Mouse (Mus musculus) midbrain, postnatal 0 days (tissue): ENCODE measurements around the gene Fabp2. TPM values are rescaled to one million over a fixed set of nuclear protein-coding genes. Genes with fewer than 3 reads are reported as not detected.

Source experiments
- ATAC-seq: fragments of 200-750 bp; cut with Nextera tagmentation; 2 replicates; pipeline ENCODE4 v1.8.0; 2017; ENCODE audit warnings: moderate number of reproducible peaks, mild to moderate bottlenecking, moderate TSS enrichment, moderate library complexity; ENCODE audit not compliant: low FRiP score
- DNase-seq: peaks from one replicate; pipeline ENCODE4 v3.0.0-alpha.2; 2015; ENCODE audit warnings: low spot score
- H3K27ac ChIP-seq: fragments of 300-500 bp; sonication (generic); 2 replicates; pipeline ENCODE4 v1.5.1; 2014; ENCODE audit warnings: low read depth, mild to moderate bottlenecking, low read length, mixed read lengths
- H3K27me3 ChIP-seq: fragments of 300-500 bp; sonication (generic); 2 replicates; pipeline ENCODE4 v1.6.1; 2014; ENCODE audit warnings: low read length, control low read depth, mixed read lengths; ENCODE audit not compliant: insufficient read depth
- H3K36me3 ChIP-seq: fragments of 300-500 bp; sonication (generic); 2 replicates; pipeline ENCODE4 v1.6.1; 2014; ENCODE audit warnings: low read length, control low read depth, mixed read lengths; ENCODE audit not compliant: insufficient read depth
- H3K4me1 ChIP-seq: fragments of 300-500 bp; sonication (generic); 2 replicates; pipeline ENCODE4 v1.6.1; 2014; ENCODE audit warnings: mild to moderate bottlenecking, control low read depth, antibody characterized with exemption, low read length, mixed read lengths; ENCODE audit not compliant: insufficient read depth
- H3K4me2 ChIP-seq: fragments of 300-500 bp; sonication (generic); 2 replicates; pipeline ENCODE4 v1.6.1; 2014; ENCODE audit warnings: low read depth, mild to moderate bottlenecking, low read length, mixed read lengths; ENCODE audit not compliant: poor library complexity, severe bottlenecking
- H3K4me3 ChIP-seq: fragments of 300-500 bp; sonication (generic); 2 replicates; pipeline ENCODE4 v1.5.1; 2014; ENCODE audit warnings: low read depth, mild to moderate bottlenecking, low read length, moderate library complexity
- H3K9ac ChIP-seq: fragments of 300-500 bp; sonication (generic); replicated peaks from 2 replicates; pipeline ENCODE4 v1.6.1; 2014; ENCODE audit warnings: mild to moderate bottlenecking, low read length, moderate library complexity, mixed read lengths; ENCODE audit not compliant: poor library complexity, severe bottlenecking
- H3K9me3 ChIP-seq: fragments of 300-500 bp; sonication (generic); 2 replicates; pipeline ENCODE4 v1.6.1; 2016; ENCODE audit warnings: low read length, control low read depth
- CTCF ChIP-seq: IDR thresholded peaks from 2 replicates; pipeline ENCODE4 v1.5.1; 2016; ENCODE audit warnings: antibody characterized with exemption, mild to moderate bottlenecking
- WGBS: fragments of 180-500 bp; shearing (Covaris S2); extraction: QIAGEN DNeasy Blood & Tissue Kit; methylation state at CpG from one replicate; pipeline ENCODE4 v1.1.7; 2014; 5-methylcytosine and 5-hydroxymethylcytosine counted together
- polyA plus RNA-seq: library from polyadenylated mRNA; unstranded; fragments of >200 nt; fragmentation: Nextera tagmentation; extraction: Ambion mirVana; gene quantifications from 2 replicates; pipeline ENCODE4 v1.2.1, GENCODE M21; 2015
- total RNA-seq: library from RNA; depleted of rRNA; stranded (reverse); fragments of >200 nt; gene quantifications from 2 replicates; pipeline ENCODE4 v1.2.3, GENCODE M21; 2014

Fabp2 gene
- total and polyA plus RNA-seq, 2 experiments from 2014 or later, result not detected

DNA sequence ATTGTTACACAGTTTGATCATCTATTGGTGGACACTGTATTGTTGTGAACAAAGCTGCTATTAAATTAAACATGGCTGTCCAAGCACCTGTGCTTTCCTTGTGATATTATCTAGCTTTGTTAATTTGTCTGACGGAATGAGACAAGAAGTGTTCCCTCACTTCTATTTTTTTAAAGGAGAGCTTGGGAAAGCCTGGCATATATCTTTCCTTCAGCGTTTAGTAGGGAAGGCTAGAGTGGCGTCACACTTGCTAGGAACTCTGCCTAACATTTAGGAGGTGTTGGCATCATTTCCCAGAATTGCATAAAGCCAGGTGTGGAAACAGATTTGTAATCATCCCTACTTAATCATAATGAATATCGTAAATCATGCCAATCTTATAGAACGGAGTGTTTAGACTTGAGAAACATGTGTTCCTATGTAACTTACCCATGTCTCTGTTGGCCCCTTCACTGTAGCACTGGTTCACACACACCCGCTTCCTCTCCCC, 21.4 kb downstream of the Fabp2 start:
- H3K27me3 ChIP-seq, result no peaks in the 10 kb centered on the region
- H3K27ac ChIP-seq, result no peak overlapping the region
- TF ChIP-seq CTCF, result no peak
- no peak for ATAC-seq
- no peaks in the 10 kb centered on the region for H3K9me3 ChIP-seq
- H3K9ac ChIP-seq, result no peak overlapping the region
- H3K4me3 ChIP-seq, result no peak overlapping the region
- 93% methylated on average over 6 of the region's 6 CpGs for WGBS
- H3K4me2 ChIP-seq, result no peak overlapping the region
- no peaks in the 10 kb centered on the region for H3K36me3 ChIP-seq
- no peaks in the 10 kb centered on the region for H3K4me1 ChIP-seq
- no peak for DNase-seq

DNA sequence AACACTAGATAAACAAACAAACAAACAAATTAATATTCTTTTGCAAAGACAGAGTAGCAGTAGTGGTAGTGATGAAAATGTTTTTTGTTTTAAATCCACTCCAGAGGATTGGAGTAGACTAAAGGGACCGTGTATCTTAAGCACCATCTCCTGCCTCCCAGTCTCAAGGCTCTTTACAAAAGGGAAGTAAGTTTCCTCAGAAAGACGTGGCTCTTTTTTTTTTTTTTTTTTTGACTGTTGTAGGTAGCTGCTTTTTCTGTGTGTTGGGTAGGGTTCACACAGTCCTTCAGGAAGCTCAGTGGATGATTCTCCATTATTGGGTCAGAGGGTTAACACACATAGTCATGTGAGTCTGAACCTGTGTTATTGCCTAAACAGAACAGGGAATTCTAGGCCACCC, 23.8 kb downstream of the Fabp2 start:
- Histone ChIP-seq H3K36me3 (no peaks in the 10 kb centered on the region), H3K4me2 (no peak overlapping the region), H3K4me1 (no peaks in the 10 kb centered on the region), H3K9me3 (no peaks in the 10 kb centered on the region), H3K27me3 (no peaks in the 10 kb centered on the region), H3K4me3 (no peak overlapping the region), H3K9ac (no peak overlapping the region), H3K27ac (no peak overlapping the region)
- TF ChIP-seq CTCF, result no peak
- DNase-seq (no peak), ATAC-seq (no peak)
- WGBS, result 84% methylated on average over 2 of the region's 2 CpGs

DNA sequence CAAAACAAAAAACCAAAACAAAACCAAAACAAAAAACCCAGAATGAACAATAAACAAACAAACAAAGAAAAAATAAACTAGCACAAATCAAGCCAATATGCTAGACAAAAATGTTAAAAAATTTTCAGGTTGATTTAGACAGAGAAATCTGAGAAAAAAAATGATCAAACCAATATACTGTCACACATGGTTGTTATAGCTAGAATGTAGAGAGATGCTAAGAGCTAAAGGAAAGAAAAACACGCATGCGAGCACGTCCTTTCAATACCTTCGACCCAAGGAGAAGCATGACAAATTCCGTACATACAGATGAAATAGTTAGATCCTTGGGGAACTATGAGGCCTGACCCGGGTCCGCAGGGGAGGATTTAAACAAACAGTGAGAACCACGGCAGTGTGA, 24.4 kb downstream of the Fabp2 start, which contains the start of gene Gm10959:
Gm10959 (minus strand) TSS at position 101 of the 400 bp plus-strand sequence.
- no peak for TF ChIP-seq CTCF
- no peak for DNase-seq
- H3K27me3 ChIP-seq, result no peaks in the 10 kb centered on the region
- ATAC-seq, result no peak
- H3K4me3 ChIP-seq, result no peak within 1 kb of the TSS
- H3K9ac ChIP-seq, result no peak within 1 kb of the TSS
- no peaks in the 10 kb centered on the region for H3K9me3 ChIP-seq
- no peak within 1 kb of the TSS for H3K27ac ChIP-seq
- H3K36me3 ChIP-seq, result no peaks in the 10 kb centered on the region
- whole genome bisulfite sequencing, result 73% methylated on average over 8 of the region's 8 CpGs
- H3K4me1 ChIP-seq, result no peaks in the 10 kb centered on the region
- no peak within 1 kb of the TSS for H3K4me2 ChIP-seq

DNA sequence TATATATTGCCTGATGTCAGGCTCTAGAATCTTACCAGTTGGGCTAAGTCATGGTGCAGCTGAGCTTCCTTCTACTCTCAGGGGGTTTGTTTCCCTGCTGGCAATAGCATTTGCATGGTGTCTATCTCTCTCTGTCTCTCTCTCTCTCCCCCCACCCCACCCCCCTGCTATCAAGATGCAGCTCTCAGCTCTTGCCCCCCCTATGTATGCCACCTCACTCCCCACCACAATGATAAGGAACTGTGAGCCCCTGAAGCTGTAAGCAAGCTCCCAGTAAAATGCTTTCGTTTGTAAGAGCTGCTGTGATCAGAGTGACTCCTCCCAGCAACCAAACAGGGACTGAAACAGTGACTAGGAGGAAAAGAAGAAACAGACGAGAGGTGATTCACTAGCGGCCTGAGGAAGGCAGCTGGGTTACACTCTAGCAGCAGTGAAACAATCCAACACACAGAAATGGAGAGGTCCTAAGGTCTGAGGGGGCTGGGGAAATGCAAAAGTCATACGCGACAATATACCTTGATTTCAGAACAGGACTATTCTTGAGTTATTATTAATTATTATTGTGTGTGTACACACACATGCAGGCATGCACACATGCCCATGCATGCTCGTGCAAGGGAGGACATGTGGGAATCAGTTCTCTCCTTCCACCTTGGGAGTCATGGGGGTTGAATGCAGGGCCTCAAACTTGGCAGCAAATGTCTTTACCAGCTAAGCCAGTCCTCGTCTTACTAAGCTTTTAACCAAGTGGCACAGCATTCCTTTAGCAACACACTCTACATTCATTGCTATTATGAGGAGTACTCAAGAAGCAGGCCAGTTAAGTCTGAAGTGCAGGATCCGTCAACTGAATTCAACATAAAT, 25.9 kb downstream of the Fabp2 start:
- no peaks in the 10 kb centered on the region for H3K36me3 ChIP-seq
- DNase-seq, result no peak
- WGBS, result 69% methylated on average over 8 of the region's 8 CpGs

DNA sequence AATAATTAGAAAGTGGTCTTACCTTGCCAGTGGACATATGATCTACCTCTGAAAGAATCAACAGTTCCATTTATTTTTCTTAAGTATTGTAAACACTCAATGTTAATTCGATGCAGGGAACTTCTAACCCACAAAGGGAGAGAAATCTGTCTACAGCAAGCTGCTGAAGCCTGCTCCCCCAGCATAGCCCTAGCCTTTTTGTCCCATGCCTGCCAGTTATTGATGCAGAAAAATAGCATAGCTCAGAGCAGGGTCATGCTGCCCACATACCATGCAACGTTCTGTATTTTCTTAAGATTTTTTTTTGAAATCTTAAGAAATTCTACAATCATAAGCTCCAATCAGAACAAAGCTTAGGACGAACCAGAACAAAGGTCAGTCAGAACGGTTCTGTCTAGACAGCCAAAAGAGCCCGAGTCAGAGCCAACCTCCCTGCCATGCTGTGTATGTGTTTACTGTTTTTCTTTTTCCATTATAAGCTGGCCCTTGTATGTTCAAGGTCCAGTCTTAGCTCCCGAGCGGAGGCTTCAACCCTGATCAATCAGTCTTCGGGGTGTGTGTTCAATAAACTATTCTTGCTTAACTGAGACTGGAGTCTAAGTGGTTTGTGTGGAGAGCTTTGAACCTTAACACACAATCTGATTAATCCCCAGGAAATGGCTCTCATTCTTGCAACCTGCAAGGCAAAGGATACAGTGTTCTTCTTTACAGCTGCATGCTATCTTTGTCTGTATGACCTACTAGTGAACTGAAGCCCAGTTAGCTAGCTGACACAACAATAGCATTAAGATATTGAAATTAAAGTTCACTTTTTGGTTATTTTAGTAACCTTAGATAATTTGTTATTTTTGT, 27.0 kb downstream of the Fabp2 start:
- H3K4me3 ChIP-seq, result no peak overlapping the region
- 81% methylated on average over 8 of the region's 8 CpGs for WGBS
- DNase-seq, result no peak
- TF ChIP-seq CTCF, result no peak
- no peak overlapping the region for H3K27ac ChIP-seq
- no peaks in the 10 kb centered on the region for H3K4me1 ChIP-seq
- H3K27me3 ChIP-seq, result no peaks in the 10 kb centered on the region
- no peak overlapping the region for H3K4me2 ChIP-seq
- H3K9ac ChIP-seq, result no peak overlapping the region
- no peaks in the 10 kb centered on the region for H3K9me3 ChIP-seq
- no peak for ATAC-seq
- H3K36me3 ChIP-seq, result no peaks in the 10 kb centered on the region

More for the DNA sequence above, 25.9 kb downstream of the Fabp2 start:
- H3K9ac ChIP-seq, result no peak overlapping the region
- H3K27ac ChIP-seq, result no peak overlapping the region
- ATAC-seq, result no peak
- no peaks in the 10 kb centered on the region for H3K4me1 ChIP-seq
- no peak overlapping the region for H3K4me2 ChIP-seq
- no peaks in the 10 kb centered on the region for H3K27me3 ChIP-seq
- H3K4me3 ChIP-seq, result no peak overlapping the region
- TF ChIP-seq CTCF, result no peak
- H3K9me3 ChIP-seq, result no peaks in the 10 kb centered on the region
